Mouse (Mus musculus): ENCODE measurements around the gene 4930522H14Rik. TPM values are rescaled to one million over a fixed set of nuclear protein-coding genes. Genes with fewer than 3 reads are reported as not detected.

The 4930522H14Rik gene
- polyA plus RNA-seq (2014; fragmentation: Illumina TruSeq; extraction: RNeasy Lipid Tissue Mini Kit (QIAGEN cat#74804)): not detected

DNA sequence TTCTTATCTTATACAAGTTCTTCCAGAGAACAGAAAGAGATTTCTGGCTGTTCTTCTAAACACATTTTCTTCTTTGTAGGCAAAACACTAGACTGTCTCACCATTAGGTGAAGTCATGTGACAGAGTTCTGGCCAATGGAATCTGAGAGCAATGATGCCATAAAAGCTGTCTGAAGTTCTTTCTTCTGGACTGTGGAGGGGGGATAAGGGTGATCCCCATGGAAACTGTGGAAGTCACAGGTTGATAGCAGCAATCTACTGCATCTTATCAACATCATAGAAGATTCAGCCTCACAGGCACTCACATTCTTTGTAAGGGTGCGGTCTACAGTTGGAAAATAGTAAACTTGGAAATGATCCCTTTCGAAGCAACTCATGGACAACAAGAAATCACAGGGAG lies at the start of gene 4930522H14Rik:
4930522H14Rik (minus strand) TSS at position 187 of the 400 bp plus-strand sequence.

DNA sequence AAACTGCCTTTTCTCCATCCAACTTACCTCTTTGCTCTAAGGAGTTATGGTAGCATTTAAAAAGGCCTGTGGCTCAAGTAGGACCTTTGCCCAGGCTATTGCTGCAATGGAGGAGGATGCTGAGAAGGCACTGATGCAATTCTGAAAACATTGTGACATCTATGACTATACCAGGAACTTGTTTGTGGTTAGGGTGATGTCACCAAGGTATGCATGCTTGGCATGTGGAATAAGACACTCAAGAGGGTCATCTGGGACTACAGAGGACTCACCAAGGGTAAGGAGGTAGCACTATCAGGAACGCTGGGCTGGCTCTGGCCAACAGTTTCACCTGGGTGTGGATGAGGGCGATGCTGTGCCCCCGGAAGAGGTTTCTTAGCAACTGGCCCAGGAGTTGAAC lies 46.5 kb downstream of the 4930522H14Rik start, which contains the start of gene Rnf11:
Rnf11 (minus strand) TSS at position 108 of the 400 bp plus-strand sequence.

Other genes with a start within 250 kb of the 4930522H14Rik start
- gene Ttc39a, start 124.7 kb downstream of the 4930522H14Rik start, polyA plus RNA-seq (2014; fragmentation: Illumina TruSeq; extraction: RNeasy Lipid Tissue Mini Kit (QIAGEN cat#74804)): 4.9 TPM
- gene Rnf11, start 46.6 kb downstream of the 4930522H14Rik start, polyA plus RNA-seq (2014; fragmentation: Illumina TruSeq; extraction: RNeasy Lipid Tissue Mini Kit (QIAGEN cat#74804)): 397 TPM
- 41.5 TPM for gene Cdkn2c, start 135.9 kb upstream of the 4930522H14Rik start, polyA plus RNA-seq (2014; fragmentation: Illumina TruSeq; extraction: RNeasy Lipid Tissue Mini Kit (QIAGEN cat#74804))
- 112 TPM for gene Faf1, start 145.3 kb upstream of the 4930522H14Rik start, polyA plus RNA-seq (2014; fragmentation: Illumina TruSeq; extraction: RNeasy Lipid Tissue Mini Kit (QIAGEN cat#74804))

All from ovary, adult 10 weeks (tissue).